Mouse (Mus musculus) liver, embryonic 14.5 days (tissue): Measurements from ENCODE around the gene Prcd.

Source experiments
- CTCF ChIP-seq: IDR thresholded peaks from 2 replicates; pipeline ENCODE4 v1.5.1; 2016; ENCODE audit warnings: antibody characterized with exemption, low read depth, control low read depth
- EP300 ChIP-seq: IDR thresholded peaks from 2 replicates; pipeline ENCODE4 v1.6.1; 2016; ENCODE audit warnings: antibody characterized with exemption, low read depth

DNA sequence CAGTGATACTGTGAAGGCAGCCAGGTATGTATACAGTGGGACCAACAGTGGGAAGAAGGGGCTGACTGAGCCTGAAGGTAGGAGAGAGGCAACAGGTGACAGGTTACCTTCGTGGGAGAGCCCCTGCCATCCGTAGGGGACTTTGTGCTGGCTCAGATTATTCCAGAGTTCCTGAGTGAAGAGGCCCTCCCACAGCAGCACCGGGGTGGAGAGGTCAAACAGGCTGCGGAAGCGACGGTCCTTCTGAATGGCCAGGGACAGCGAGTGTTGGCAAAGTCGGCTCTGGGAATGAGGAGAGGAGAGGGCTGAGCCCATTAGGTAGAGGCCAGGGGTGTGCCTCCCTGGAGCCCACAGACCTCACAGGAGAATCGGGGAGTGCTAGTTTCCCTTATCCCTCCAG lies 32.4 kb downstream of the Prcd start:
- TF ChIP-seq EP300 (no peak), CTCF (no peak)
